Mouse (Mus musculus): ENCODE results near the gene Trex1. TPM values are rescaled to one million over a fixed set of nuclear protein-coding genes. Genes with fewer than 3 reads are reported as not detected.

The Trex1 gene
- total and polyA plus RNA-seq, 3 experiments, result 12.6 to 55.2 (median 13.3) TPM

GRCm38 (mm10) chr9:109102541-109102940, 43.0 kb upstream of the Trex1 start:
- Histone ChIP-seq H3K27ac (no peak overlapping the region), H3K4me1 (ENCODE audit: control insufficient read depth, insufficient read depth, low read length) (peaks cover 4% of the 10 kb centered on the region), H3K9ac (ENCODE audit: low read depth, low read length) (no peak overlapping the region), H3K27me3 (ENCODE audit: control insufficient read depth, insufficient read depth, low read length) (no peaks in the 10 kb centered on the region), H3K79me2 (replicated peaks; ENCODE audit: control insufficient read depth, insufficient read depth, low read length) (no peaks in the 10 kb centered on the region), H3K4me3 (no peak overlapping the region), H3K36me3 (ENCODE audit: control insufficient read depth, insufficient read depth, low read length) (no peaks in the 10 kb centered on the region)
- WGBS, result 86% methylated on average over 3 of the region's 3 CpGs
- TF ChIP-seq POLR2A (IDR thresholded peaks at IDR 0.05; ENCODE audit: insufficient read depth, low read depth, low read length), result no peak
- TF ChIP-seq EP300 (IDR thresholded peaks at IDR 0.05; ENCODE audit: insufficient read depth, low read depth, low read length), result no peak
- TF ChIP-seq CTCF (IDR thresholded peaks at IDR 0.05), result no peak
- intact Hi-C loops (cut with DNase I), result no loop called here
- DNase-seq, result no peak

- Histone ChIP-seq H3K79me2 (replicated peaks; ENCODE audit: control insufficient read depth, insufficient read depth, low read length) (no peaks in the 10 kb centered on the region), H3K9ac (ENCODE audit: low read depth, low read length) (no peak overlapping the region), H3K36me3 (ENCODE audit: control insufficient read depth, insufficient read depth, low read length) (no peaks in the 10 kb centered on the region), H3K27me3 (ENCODE audit: control insufficient read depth, insufficient read depth, low read length) (no peaks in the 10 kb centered on the region), H3K27ac (no peak overlapping the region), H3K4me3 (no peak overlapping the region), H3K4me1 (ENCODE audit: control insufficient read depth, insufficient read depth, low read length) (peaks cover 4% of the 10 kb centered on the region)
- no peak for TF ChIP-seq EP300 (IDR thresholded peaks at IDR 0.05; ENCODE audit: insufficient read depth, low read depth, low read length)
- DNase-seq, result no peak
- intact Hi-C loops (cut with DNase I), result no loop called here
- 94% methylated on average over 5 of the region's 5 CpGs for WGBS
Measured at GRCm38 (mm10) chr9:109101933-109102445, 42.5 kb upstream of the Trex1 start.

GRCm38 (mm10) chr9:109100307-109100928, 40.9 kb upstream of the Trex1 start:
- Histone ChIP-seq H3K4me1 (ENCODE audit: control insufficient read depth, insufficient read depth, low read length) (peaks cover 4% of the 10 kb centered on the region), H3K27ac (no peak overlapping the region)
- TF ChIP-seq POLR2A (IDR thresholded peaks at IDR 0.05; ENCODE audit: insufficient read depth, low read depth, low read length) (no peak), EP300 (IDR thresholded peaks at IDR 0.05; ENCODE audit: insufficient read depth, low read depth, low read length) (no peak), CTCF (IDR thresholded peaks at IDR 0.05) (no peak)

GRCm38 (mm10) chr9:109098969-109099368, 39.4 kb upstream of the Trex1 start:
- H3K36me3 ChIP-seq (ENCODE audit: control insufficient read depth, insufficient read depth, low read length), result no peaks in the 10 kb centered on the region
- H3K27ac ChIP-seq, result peak overlapping the region; percentile 72
- H3K27me3 ChIP-seq (ENCODE audit: control insufficient read depth, insufficient read depth, low read length), result no peaks in the 10 kb centered on the region
- no peaks in the 10 kb centered on the region for H3K79me2 ChIP-seq (replicated peaks; ENCODE audit: control insufficient read depth, insufficient read depth, low read length)
- H3K4me3 ChIP-seq, result no peak overlapping the region
- 25% methylated on average over 5 of the region's 6 CpGs for WGBS
- DNase-seq, result peak; percentile 63 to 78
- H3K4me1 ChIP-seq (ENCODE audit: control insufficient read depth, insufficient read depth, low read length), result peaks cover 7% of the 10 kb centered on the region
- intact Hi-C loops (cut with DNase I), result no loop called here
- H3K9ac ChIP-seq (ENCODE audit: low read depth, low read length), result peak overlapping the region; percentile 29
- TF ChIP-seq EP300 (IDR thresholded peaks at IDR 0.05; ENCODE audit: insufficient read depth, low read depth, low read length), result 0 out of 2 replicates have a peak, but pooled peaks have one; percentile 34
- TF ChIP-seq POLR2A (IDR thresholded peaks at IDR 0.05; ENCODE audit: insufficient read depth, low read depth, low read length), result no peak

More at GRCm38 (mm10) chr9:109100307-109100928, 40.9 kb upstream of the Trex1 start:
- intact Hi-C loops (cut with DNase I), result no loop called here
- Histone ChIP-seq H3K9ac (ENCODE audit: low read depth, low read length) (no peak overlapping the region), H3K36me3 (ENCODE audit: control insufficient read depth, insufficient read depth, low read length) (no peaks in the 10 kb centered on the region), H3K27me3 (ENCODE audit: control insufficient read depth, insufficient read depth, low read length) (no peaks in the 10 kb centered on the region), H3K79me2 (replicated peaks; ENCODE audit: control insufficient read depth, insufficient read depth, low read length) (no peaks in the 10 kb centered on the region), H3K4me3 (no peak overlapping the region)
- no peak for DNase-seq
- 79% methylated on average over 20 of the region's 20 CpGs for WGBS

GRCm38 (mm10) chr9:109098366-109098765, 38.8 kb upstream of the Trex1 start:
- H3K4me3 ChIP-seq, result peak overlapping the region; percentile 27
- DNase-seq, result no peak
- intact Hi-C loops (cut with DNase I), result no loop called here
- 72% methylated on average over 8 of the region's 8 CpGs for WGBS
- H3K27me3 ChIP-seq (ENCODE audit: control insufficient read depth, insufficient read depth, low read length), result no peaks in the 10 kb centered on the region
- H3K9ac ChIP-seq (ENCODE audit: low read depth, low read length), result peak overlapping the region; percentile 29
- H3K79me2 ChIP-seq (replicated peaks; ENCODE audit: control insufficient read depth, insufficient read depth, low read length), result no peaks in the 10 kb centered on the region
- H3K27ac ChIP-seq, result peak overlapping the region; percentile 72
- TF ChIP-seq EP300 (IDR thresholded peaks at IDR 0.05; ENCODE audit: insufficient read depth, low read depth, low read length) (no peak), CTCF (IDR thresholded peaks at IDR 0.05) (no peak), POLR2A (IDR thresholded peaks at IDR 0.05; ENCODE audit: insufficient read depth, low read depth, low read length) (no peak)
- no peaks in the 10 kb centered on the region for H3K36me3 ChIP-seq (ENCODE audit: control insufficient read depth, insufficient read depth, low read length)
- peaks cover 7% of the 10 kb centered on the region for H3K4me1 ChIP-seq (ENCODE audit: control insufficient read depth, insufficient read depth, low read length)

- Histone ChIP-seq H3K4me3 (peak overlapping the region; percentile 27), H3K9ac (ENCODE audit: low read depth, low read length) (peak overlapping the region; percentile 29), H3K27me3 (ENCODE audit: control insufficient read depth, insufficient read depth, low read length) (no peaks in the 10 kb centered on the region), H3K4me1 (ENCODE audit: control insufficient read depth, insufficient read depth, low read length) (peaks cover 7% of the 10 kb centered on the region), H3K27ac (peak overlapping the region; percentile 72), H3K79me2 (replicated peaks; ENCODE audit: control insufficient read depth, insufficient read depth, low read length) (no peaks in the 10 kb centered on the region), H3K36me3 (ENCODE audit: control insufficient read depth, insufficient read depth, low read length) (no peaks in the 10 kb centered on the region)
- 52% methylated on average over 5 of the region's 5 CpGs for WGBS
- intact Hi-C loops (cut with DNase I), result no loop called here
- peak; percentile 55 to 62 for DNase-seq
- TF ChIP-seq POLR2A (IDR thresholded peaks at IDR 0.05; ENCODE audit: insufficient read depth, low read depth, low read length) (peak; percentile 57), EP300 (IDR thresholded peaks at IDR 0.05; ENCODE audit: insufficient read depth, low read depth, low read length) (no peak), CTCF (IDR thresholded peaks at IDR 0.05) (no peak)
Measured at GRCm38 (mm10) chr9:109097831-109098230, 38.3 kb upstream of the Trex1 start.

All from heart, adult 2 months (tissue).